Mouse (Mus musculus) macrophage (primary cell): ENCODE results near the gene Arhgap24. TPM values are rescaled to one million over a fixed set of nuclear protein-coding genes. Genes with fewer than 3 reads are reported as not detected.

Experiments
- H3K27ac ChIP-seq: fragments of 350-480 bp; formaldehyde crosslinking; 2 replicates; pipeline ENCODE4 v1.9.0; 2021
- H3K36me3 ChIP-seq: fragments of 350-480 bp; formaldehyde crosslinking; 2 replicates; pipeline ENCODE4 v1.9.0; 2021; ENCODE audit errors: inconsistent target
- H3K4me3 ChIP-seq: fragments of 350-480 bp; formaldehyde crosslinking; 2 replicates; pipeline ENCODE4 v1.9.0; 2021; ENCODE audit errors: inconsistent target
- H3K79me2 ChIP-seq: fragments of 350-480 bp; formaldehyde crosslinking; 2 replicates; pipeline ENCODE4 v1.9.0; 2021; ENCODE audit errors: inconsistent target
- WGBS: methylation state at CpG from one replicate; pipeline ENCODE4 v1.1.7; 2026; ENCODE audit warnings: inconsistent platforms; ENCODE audit not compliant: missing documents; 5-methylcytosine and 5-hydroxymethylcytosine counted together
- polyA plus RNA-seq: library from polyadenylated mRNA; stranded (reverse); fragments of 250-400 nt; gene quantifications from 3 replicates; pipeline ENCODE4 v1.2.4, GENCODE M21; 2018; ENCODE audit warnings: inconsistent platforms
- total RNA-seq, 78 experiments: library from RNA; depleted of rRNA; stranded (reverse); fragments of 250-400 nt; gene quantifications; 1 replicate in 9 of 78; 2 replicates in 24 of 78; 3 replicates in 43 of 78; 4 replicates in 2 of 78; pipeline ENCODE4 v1.2.4; 2018; ENCODE audit warnings: inconsistent platforms in 56 of 78

Arhgap24 gene
- 100 to 1,000 TPM in 1 of 26 experiments, 10 to 100 TPM in 25; 35.8 to 104 (median 61.4) TPM for total RNA-seq (2018; cell fraction: chromatin; rRNA removed)
- 10 to 100 TPM; 10.4 to 21.1 (median 16.8) TPM for total RNA-seq (2018; cell fraction: cytosol; rRNA removed)
- 10 to 100 TPM; 25.9 to 99.4 (median 49.8) TPM for total RNA-seq (2018; cell fraction: nucleus; rRNA removed)
- 9.2 to 16.8 TPM (median 15.2 TPM) in 3 replicates for polyA plus RNA-seq

GRCm38 (mm10) chr5:102481215-102482211 is at the start of gene Arhgap24:
Arhgap24 (plus strand) TSS chr5:102481391.
- WGBS = 3% methylated on average over 40 of the region's 44 CpGs
- H3K27ac ChIP-seq = peak within 1 kb of the TSS; percentile 83
- peak within 1 kb of the TSS; percentile 65 for H3K4me3 ChIP-seq

GRCm38 (mm10) chr5:102434182-102434581 is 47.0 kb upstream of the Arhgap24 start:
- H3K36me3 ChIP-seq = no peaks in the 10 kb centered on the region
- no peak overlapping the region for H3K27ac ChIP-seq
- no peak overlapping the region for H3K4me3 ChIP-seq
- WGBS = 53% methylated on average over 4 of the region's 4 CpGs
- H3K79me2 ChIP-seq = no peaks in the 10 kb centered on the region

More at GRCm38 (mm10) chr5:102481215-102482211, at the start of gene Arhgap24:
- Histone ChIP-seq H3K79me2 (peaks cover 51% of the 10 kb centered on the region; the same call in 1 of the 2 replicates), H3K36me3 (no peaks in the 10 kb centered on the region)

GRCm38 (mm10) chr5:102436581-102436980 is 44.6 kb upstream of the Arhgap24 start:
- no peak overlapping the region for H3K4me3 ChIP-seq
- H3K36me3 ChIP-seq = no peaks in the 10 kb centered on the region
- H3K27ac ChIP-seq = no peak overlapping the region
- no peaks in the 10 kb centered on the region for H3K79me2 ChIP-seq
- WGBS = 65% methylated on average over 8 of the region's 8 CpGs

GRCm38 (mm10) chr5:102439119-102439877 is 41.9 kb upstream of the Arhgap24 start:
- Histone ChIP-seq H3K36me3 (no peaks in the 10 kb centered on the region), H3K27ac (no peak overlapping the region), H3K79me2 (no peaks in the 10 kb centered on the region), H3K4me3 (no peak overlapping the region)
- 75% methylated on average over 9 of the region's 9 CpGs for WGBS

- Histone ChIP-seq H3K27ac (no peak overlapping the region), H3K36me3 (no peaks in the 10 kb centered on the region), H3K4me3 (no peak overlapping the region), H3K79me2 (no peaks in the 10 kb centered on the region)
- whole genome bisulfite sequencing = 54% methylated on average over 7 of the region's 9 CpGs
These were observed 33.8 kb upstream of the Arhgap24 start for GRCm38 (mm10) chr5:102447436-102447835.

DNA sequence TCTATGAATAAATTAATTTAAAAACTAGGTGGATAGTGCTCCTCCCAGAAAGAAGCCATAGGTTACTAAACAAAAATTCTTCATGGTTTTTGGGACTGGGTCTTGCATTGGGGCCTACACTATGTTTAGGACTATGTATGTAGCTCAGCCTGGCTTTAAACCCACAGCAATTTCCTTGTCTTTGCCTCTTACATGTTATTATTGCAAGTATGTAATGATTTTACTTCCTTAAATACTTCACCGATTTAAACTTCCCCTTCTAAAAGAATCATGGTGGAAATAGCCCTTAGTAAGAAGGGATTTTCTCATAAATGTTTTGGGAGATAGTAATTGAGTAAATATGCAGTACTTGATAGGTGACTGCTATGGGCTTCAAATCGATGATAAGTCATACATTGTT is 30.3 kb upstream of the Arhgap24 start:
- 33% methylated on average over 2 of the region's 2 CpGs for WGBS
- H3K36me3 ChIP-seq = no peaks in the 10 kb centered on the region
- 0 out of 2 replicates have a peak overlapping the region, but pooled peaks have one; percentile 0 for H3K27ac ChIP-seq
- no peak overlapping the region for H3K4me3 ChIP-seq
- no peaks in the 10 kb centered on the region for H3K79me2 ChIP-seq

GRCm38 (mm10) chr5:102452079-102452797 is 29.0 kb upstream of the Arhgap24 start:
- H3K79me2 ChIP-seq = no peaks in the 10 kb centered on the region
- 91% methylated on average over 7 of the region's 7 CpGs for WGBS
- H3K36me3 ChIP-seq = no peaks in the 10 kb centered on the region
- H3K27ac ChIP-seq = no peak overlapping the region
- no peak overlapping the region for H3K4me3 ChIP-seq

DNA sequence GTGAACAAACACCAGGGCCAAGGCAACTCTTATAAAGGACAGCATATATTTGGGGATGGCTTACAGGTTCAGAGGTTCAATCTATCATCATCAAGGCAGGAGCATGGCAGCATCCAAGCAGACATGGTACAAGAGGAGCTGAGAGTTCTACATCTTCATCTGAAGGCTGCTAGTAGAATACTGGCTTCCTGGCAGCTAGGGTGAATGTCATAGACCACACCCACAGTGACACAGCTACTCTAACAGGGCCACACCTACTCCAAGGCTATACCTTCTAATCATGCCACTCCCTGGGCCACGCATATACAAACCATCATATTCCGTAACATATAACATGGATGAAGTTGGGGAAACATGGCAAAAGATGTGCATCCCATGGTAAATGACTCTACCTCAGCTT is 27.9 kb upstream of the Arhgap24 start:
- H3K4me3 ChIP-seq = no peak overlapping the region
- no peaks in the 10 kb centered on the region for H3K36me3 ChIP-seq
- WGBS = 95% methylated on average over 2 of the region's 2 CpGs
- H3K27ac ChIP-seq = no peak overlapping the region
- no peaks in the 10 kb centered on the region for H3K79me2 ChIP-seq

DNA sequence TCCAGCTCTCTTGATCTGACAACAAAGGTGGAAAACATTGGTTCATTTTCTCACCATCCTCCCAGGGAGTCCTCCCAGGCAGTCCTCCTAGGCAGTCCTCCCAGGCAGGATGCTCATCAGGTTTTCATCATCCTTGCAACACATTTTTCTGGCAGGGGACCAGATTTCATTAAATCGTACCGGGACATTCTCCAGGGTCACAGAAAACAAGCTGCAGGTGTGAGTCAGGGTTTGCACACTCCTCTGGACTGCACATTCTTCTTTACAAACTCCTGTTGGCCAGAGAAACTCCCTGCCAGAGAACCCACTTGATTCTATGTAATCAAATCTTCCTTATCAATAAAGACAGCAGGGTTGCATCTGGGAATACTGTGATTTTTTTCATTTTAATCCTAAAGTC is 25.9 kb upstream of the Arhgap24 start:
- H3K79me2 ChIP-seq = no peaks in the 10 kb centered on the region
- WGBS = 80% methylated on average over 2 of the region's 2 CpGs
- no peak overlapping the region for H3K27ac ChIP-seq
- no peak overlapping the region for H3K4me3 ChIP-seq
- H3K36me3 ChIP-seq = no peaks in the 10 kb centered on the region

GRCm38 (mm10) chr5:102460452-102461197 is 20.6 kb upstream of the Arhgap24 start:
- WGBS = 91% methylated on average over 12 of the region's 12 CpGs

DNA sequence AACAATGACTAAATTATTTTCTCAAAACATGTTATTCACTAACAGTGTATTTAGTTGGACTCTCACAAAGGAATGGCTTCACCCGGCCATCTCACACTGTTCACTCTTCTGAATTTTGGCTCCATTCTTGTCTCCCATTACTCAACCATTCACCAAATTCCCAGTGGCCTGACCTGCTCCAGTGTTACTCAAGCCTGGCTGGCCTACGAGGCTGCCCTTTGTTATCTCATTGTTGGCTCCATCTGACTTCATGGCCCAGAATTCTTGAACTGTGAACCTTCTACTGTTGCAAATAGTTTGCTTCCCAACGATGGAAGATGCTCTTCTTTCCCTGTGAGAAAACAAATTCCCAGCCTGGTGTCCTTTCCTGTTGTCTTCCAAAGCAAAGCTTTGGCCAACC is 18.2 kb upstream of the Arhgap24 start:
- no peaks in the 10 kb centered on the region for H3K36me3 ChIP-seq
- 89% methylated on average over 3 of the region's 3 CpGs for WGBS

More at GRCm38 (mm10) chr5:102460452-102461197, 20.6 kb upstream of the Arhgap24 start:
- H3K4me3 ChIP-seq = no peak overlapping the region
- H3K79me2 ChIP-seq = no peaks in the 10 kb centered on the region
- H3K36me3 ChIP-seq = no peaks in the 10 kb centered on the region
- H3K27ac ChIP-seq = no peak overlapping the region

DNA sequence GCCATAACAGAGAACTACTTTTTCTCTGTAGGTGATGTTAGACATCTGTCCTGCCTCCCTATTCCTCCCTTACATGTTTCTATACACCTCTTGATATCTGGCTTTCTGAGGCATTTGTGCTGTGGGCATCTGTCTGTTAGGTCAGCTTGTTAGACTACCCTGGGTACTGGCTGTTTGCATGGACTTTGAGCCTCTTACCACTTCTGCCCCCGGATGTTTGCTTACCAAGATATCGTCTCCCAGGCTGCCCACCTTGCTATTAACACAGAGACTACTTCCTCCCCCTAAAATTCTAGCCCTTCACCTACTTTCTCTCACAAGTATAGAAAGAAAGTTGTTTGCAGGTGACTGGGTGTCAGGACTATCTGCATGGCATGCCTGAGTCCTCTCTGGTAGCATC is 15.8 kb upstream of the Arhgap24 start:
- H3K36me3 ChIP-seq = no peaks in the 10 kb centered on the region
- H3K79me2 ChIP-seq = no peaks in the 10 kb centered on the region
- H3K4me3 ChIP-seq = no peak overlapping the region
- no peak overlapping the region for H3K27ac ChIP-seq
- 93% methylated on average over 2 of the region's 2 CpGs for WGBS

More for the DNA sequence above, 18.2 kb upstream of the Arhgap24 start:
- Histone ChIP-seq H3K4me3 (no peak overlapping the region), H3K79me2 (no peaks in the 10 kb centered on the region), H3K27ac (no peak overlapping the region)

DNA sequence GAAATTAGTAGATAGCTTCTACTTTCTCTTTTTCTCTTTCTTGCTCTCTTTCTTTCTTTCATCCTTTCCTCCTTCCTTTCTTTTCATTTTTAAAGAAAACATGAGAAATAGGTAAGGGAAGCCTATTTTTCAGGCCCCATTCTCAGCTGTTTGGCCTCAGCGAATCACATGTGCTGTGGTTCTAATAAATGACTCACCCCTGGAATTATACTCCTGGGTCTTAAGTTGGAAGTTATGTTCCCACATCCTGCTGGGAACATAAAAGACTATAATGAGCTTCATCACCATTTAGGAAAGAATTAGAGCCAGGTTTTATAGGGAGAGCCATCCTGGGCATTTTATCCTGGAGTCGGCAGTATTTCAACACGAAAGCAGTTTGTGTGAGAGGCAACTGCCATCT is 12.9 kb upstream of the Arhgap24 start:
- Histone ChIP-seq H3K36me3 (no peaks in the 10 kb centered on the region), H3K79me2 (no peaks in the 10 kb centered on the region), H3K4me3 (no peak overlapping the region), H3K27ac (no peak overlapping the region)
- 93% methylated on average over 3 of the region's 3 CpGs for WGBS
